Mouse (Mus musculus): ENCODE data around the gene Bud13.

DNA sequence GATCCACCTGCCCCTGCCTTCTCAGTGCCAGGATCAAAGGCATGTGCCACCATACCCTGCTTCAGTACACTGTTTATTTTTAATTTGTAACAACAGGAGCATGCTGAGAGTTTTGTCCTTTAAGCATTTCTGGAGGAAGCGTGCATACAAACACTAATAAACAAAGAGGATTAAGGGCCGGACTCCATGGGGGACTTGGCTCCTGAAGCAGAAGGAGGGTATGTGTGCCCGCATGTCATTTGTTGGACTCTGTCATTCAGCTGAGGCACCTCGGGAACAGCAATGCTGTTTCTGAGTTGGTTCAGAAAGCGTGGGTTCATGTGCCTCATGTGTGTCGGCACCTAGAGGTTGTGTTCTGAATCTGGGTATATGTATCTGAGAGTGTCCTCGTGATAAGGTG, 54.5 kb downstream of the Bud13 start:
- no peak for TF ChIP-seq POLR2A (IDR thresholded peaks at IDR 0.05; ENCODE audit: low read depth, low read length)
- TF ChIP-seq CTCF (IDR thresholded peaks at IDR 0.05; ENCODE audit: extremely low read depth, insufficient read length, insufficient replicate concordance, low read depth, low read length): no peak

Data from small intestine, adult 2 months (tissue).